Mouse (Mus musculus) spleen, postnatal 36 days (tissue): ENCODE measurements around the gene Rbm11.

Experiments used
- DNase-seq, 2 experiments: peaks; one replicate each; pipeline ENCODE4 v3.0.0; 2022; ENCODE audit warnings: low spot score in 2 of 2, mixed read lengths in 1 of 2

Rbm11 gene

GRCm38 (mm10) chr16:75592671-75593500 lies at the start of gene Rbm11:
TSS of gene Rbm11 (plus strand) at chr16:75592844.
- DNase-seq, result peak; percentile 57 to 60

- no peak for DNase-seq
Observed at GRCm38 (mm10) chr16:75545310-75545709, 47.3 kb upstream of the Rbm11 start.

GRCm38 (mm10) chr16:75562910-75563309 lies 29.7 kb upstream of the Rbm11 start:
- DNase-seq, result no peak

- no peak for DNase-seq
Observed at GRCm38 (mm10) chr16:75582279-75582678, 10.4 kb upstream of the Rbm11 start.

- no peak for DNase-seq
Observed at GRCm38 (mm10) chr16:75585961-75586360, 6.7 kb upstream of the Rbm11 start, which contains the start of gene Lipi. TSS of gene Lipi (minus strand) at chr16:75586061.

- DNase-seq, result no peak
Observed at GRCm38 (mm10) chr16:75586466-75586865, 6.2 kb upstream of the Rbm11 start.

- DNase-seq, result no peak
Observed at GRCm38 (mm10) chr16:75593501-75594183, 998 bp downstream of the Rbm11 start.

- no peak for DNase-seq
Observed at GRCm38 (mm10) chr16:75606415-75606814, 13.8 kb downstream of the Rbm11 start.

GRCm38 (mm10) chr16:75612561-75612960 lies 19.9 kb downstream of the Rbm11 start:
- DNase-seq, result no peak

GRCm38 (mm10) chr16:75617651-75618349 lies 25.2 kb downstream of the Rbm11 start:
- DNase-seq, result peak in 1 of 2 experiments; percentile 25

- DNase-seq, result no peak
Observed at GRCm38 (mm10) chr16:75627862-75628261, 35.2 kb downstream of the Rbm11 start.
